Mouse (Mus musculus): ENCODE measurements at regions not wholly inside any gene's neighbourhood (a gene's known extent, or its start where the extent isn't known, plus 50 kb on each side); places are given as distances from the start of the nearest gene placed in this dataset.

DNA sequence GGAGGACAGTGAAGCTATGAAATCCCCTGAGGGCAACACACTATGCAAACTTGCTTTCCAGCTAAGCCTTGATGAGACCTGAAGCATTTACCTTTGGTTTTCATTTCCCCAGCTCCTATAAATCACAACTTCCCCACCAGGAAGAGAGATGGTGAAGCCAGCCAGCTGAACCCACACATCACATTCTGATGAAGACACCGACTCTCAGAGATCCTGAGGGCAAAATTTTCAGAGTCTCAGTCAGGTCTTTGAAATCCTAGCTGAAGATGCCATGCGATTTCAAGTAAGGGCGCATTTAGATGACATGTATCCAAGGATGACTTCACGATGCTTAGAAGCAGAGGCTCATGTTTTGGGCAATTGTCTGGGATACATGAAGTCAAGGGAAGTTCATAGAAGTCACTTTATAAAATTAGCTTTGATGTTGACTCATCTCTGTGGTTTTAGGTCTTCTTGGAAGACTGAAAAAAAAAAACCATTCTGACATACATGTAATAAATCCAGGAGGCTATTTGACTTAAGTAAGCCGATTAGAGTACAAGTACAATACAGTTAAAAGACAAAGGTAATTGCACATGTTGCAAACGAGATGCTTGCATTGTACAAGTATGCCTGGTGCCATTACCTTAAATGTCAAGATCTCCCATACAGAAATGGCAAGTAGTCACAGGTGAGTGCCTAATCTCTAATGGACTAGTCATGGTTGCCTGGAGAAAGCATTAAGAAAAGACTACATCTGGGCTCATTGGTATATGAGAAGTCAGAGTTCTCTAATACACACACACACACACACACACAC, 391.1 kb upstream of the Prickle1 start:
- no peaks in the 10 kb centered on the region for H3K4me1 ChIP-seq
- no peak overlapping the region for H3K4me3 ChIP-seq (replicated peaks)
- TF ChIP-seq GATA1 (IDR thresholded peaks at IDR 0.05; ENCODE audit: borderline replicate concordance, low read length) (no peak), FLI1 (IDR thresholded peaks at IDR 0.05; ENCODE audit: low read length) (no peak)
- peaks cover 17% of the 10 kb centered on the region for H3K9me3 ChIP-seq
- no peaks in the 10 kb centered on the region for H3K36me3 ChIP-seq (replicated peaks; ENCODE audit: low read length)
- no peaks in the 10 kb centered on the region for H3K27me3 ChIP-seq (replicated peaks)

- H3K27me3 ChIP-seq (replicated peaks), result no peaks in the 10 kb centered on the region
- TF ChIP-seq FLI1 (IDR thresholded peaks at IDR 0.05; ENCODE audit: low read length) (no peak), GATA1 (IDR thresholded peaks at IDR 0.05; ENCODE audit: borderline replicate concordance, low read length) (no peak)
These were observed 386.4 kb upstream of the Prickle1 start for GRCm38 (mm10) chr15:93982091-93982490.

DNA sequence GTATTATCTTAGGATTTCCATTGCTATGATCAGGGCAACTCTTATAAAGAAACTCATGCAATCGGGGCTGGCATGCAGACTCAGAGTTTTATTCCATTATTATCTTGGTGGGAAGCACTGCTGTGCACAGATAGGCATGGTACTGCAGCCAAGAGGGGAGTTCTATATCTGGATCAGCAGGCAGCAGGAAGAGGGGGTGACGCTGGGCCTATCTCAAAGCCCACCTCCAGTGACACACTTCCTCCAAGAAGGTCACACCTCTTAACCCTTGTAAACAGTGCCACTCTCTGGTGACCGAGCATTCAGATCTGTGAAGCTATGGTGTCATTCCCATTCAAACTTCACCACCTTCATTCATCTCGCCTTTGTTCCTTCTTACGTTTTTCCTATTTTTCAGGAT, 381.8 kb upstream of the Prickle1 start:
- TF ChIP-seq GATA1 (IDR thresholded peaks at IDR 0.05; ENCODE audit: borderline replicate concordance, low read length), result no peak
- TF ChIP-seq FLI1 (IDR thresholded peaks at IDR 0.05; ENCODE audit: low read length), result no peak
- peaks cover 9% of the 10 kb centered on the region for H3K4me1 ChIP-seq

More at GRCm38 (mm10) chr15:93982091-93982490, 386.4 kb upstream of the Prickle1 start:
- Histone ChIP-seq H3K4me3 (replicated peaks) (no peak overlapping the region), H3K9me3 (peaks cover 30% of the 10 kb centered on the region), H3K4me1 (peaks cover 4% of the 10 kb centered on the region), H3K36me3 (replicated peaks; ENCODE audit: low read length) (no peaks in the 10 kb centered on the region)

DNA sequence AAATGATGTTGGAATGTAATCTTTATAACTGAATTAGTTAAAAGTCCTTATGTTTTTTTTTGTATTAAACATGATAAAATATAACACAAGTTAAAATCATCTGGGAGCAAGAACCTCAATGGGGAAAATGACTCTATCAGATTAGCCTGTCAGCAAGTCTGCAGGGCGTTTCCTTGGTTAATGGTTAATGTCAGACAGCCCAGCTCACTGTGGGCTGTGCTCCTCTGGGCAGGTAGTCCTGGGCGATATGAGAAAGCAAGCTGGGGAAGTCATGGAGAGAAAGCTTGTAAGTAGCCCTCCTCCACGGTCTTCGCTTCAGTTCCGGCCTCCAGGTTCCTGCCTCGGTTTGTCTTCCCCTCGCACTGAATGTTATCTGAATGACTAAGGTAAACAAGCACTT, 379.0 kb upstream of the Prickle1 start:
- peaks cover 9% of the 10 kb centered on the region for H3K4me1 ChIP-seq
- H3K9me3 ChIP-seq, result 0 out of 2 replicates have a peak, but pooled peaks cover 7% of the 10 kb centered on the region
- no peak overlapping the region for H3K4me3 ChIP-seq (replicated peaks)
- TF ChIP-seq GATA1 (IDR thresholded peaks at IDR 0.05; ENCODE audit: borderline replicate concordance, low read length) (no peak), FLI1 (IDR thresholded peaks at IDR 0.05; ENCODE audit: low read length) (no peak)
- H3K36me3 ChIP-seq (replicated peaks; ENCODE audit: low read length), result no peaks in the 10 kb centered on the region
- no peaks in the 10 kb centered on the region for H3K27me3 ChIP-seq (replicated peaks)

More for the DNA sequence above, 381.8 kb upstream of the Prickle1 start:
- Histone ChIP-seq H3K9me3 (peaks cover 18% of the 10 kb centered on the region), H3K27me3 (replicated peaks) (no peaks in the 10 kb centered on the region), H3K4me3 (replicated peaks) (peak overlapping the region; percentile 12), H3K36me3 (replicated peaks; ENCODE audit: low read length) (no peaks in the 10 kb centered on the region)

DNA sequence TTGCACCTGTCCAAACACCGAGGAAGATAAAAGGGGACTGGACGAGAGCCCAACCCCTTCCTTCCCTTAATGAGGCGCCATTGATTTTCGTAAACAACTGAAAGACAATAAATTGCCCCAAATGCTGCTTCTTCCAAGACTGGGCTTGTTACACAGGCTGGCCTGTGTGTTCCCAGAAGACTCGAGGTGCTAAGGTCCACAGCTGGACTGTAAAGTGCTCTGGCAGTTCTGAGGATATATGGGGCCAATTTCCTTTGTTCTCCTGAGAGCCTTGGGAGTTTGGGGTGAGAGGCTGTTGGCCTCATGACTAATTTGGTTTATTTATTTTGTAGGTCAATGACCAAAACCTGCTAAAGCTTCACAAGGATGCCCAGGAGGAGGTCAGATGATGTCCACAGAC, 377.3 kb upstream of the Prickle1 start:
- Histone ChIP-seq H3K4me1 (peaks cover 9% of the 10 kb centered on the region), H3K9me3 (0 out of 2 replicates have a peak, but pooled peaks cover 3% of the 10 kb centered on the region), H3K36me3 (replicated peaks; ENCODE audit: low read length) (no peaks in the 10 kb centered on the region), H3K4me3 (replicated peaks) (no peak overlapping the region), H3K27me3 (replicated peaks) (no peaks in the 10 kb centered on the region)
- TF ChIP-seq FLI1 (IDR thresholded peaks at IDR 0.05; ENCODE audit: low read length), result no peak
- TF ChIP-seq GATA1 (IDR thresholded peaks at IDR 0.05; ENCODE audit: borderline replicate concordance, low read length), result no peak

GRCm38 (mm10) chr15:93961950-93962349, 366.3 kb upstream of the Prickle1 start:
- TF ChIP-seq FLI1 (IDR thresholded peaks at IDR 0.05; ENCODE audit: low read length) (no peak), GATA1 (IDR thresholded peaks at IDR 0.05; ENCODE audit: borderline replicate concordance, low read length) (no peak)
- Histone ChIP-seq H3K27me3 (replicated peaks) (no peaks in the 10 kb centered on the region), H3K36me3 (replicated peaks; ENCODE audit: low read length) (no peaks in the 10 kb centered on the region), H3K4me3 (replicated peaks) (no peak overlapping the region), H3K4me1 (no peaks in the 10 kb centered on the region), H3K9me3 (peaks cover 10% of the 10 kb centered on the region)

GRCm38 (mm10) chr15:93959931-93960330, 364.2 kb upstream of the Prickle1 start:
- Histone ChIP-seq H3K36me3 (replicated peaks; ENCODE audit: low read length) (no peaks in the 10 kb centered on the region), H3K4me1 (no peaks in the 10 kb centered on the region), H3K9me3 (peaks cover 25% of the 10 kb centered on the region), H3K4me3 (replicated peaks) (peak overlapping the region; percentile 33), H3K27me3 (replicated peaks) (no peaks in the 10 kb centered on the region)
- TF ChIP-seq FLI1 (IDR thresholded peaks at IDR 0.05; ENCODE audit: low read length) (no peak), GATA1 (IDR thresholded peaks at IDR 0.05; ENCODE audit: borderline replicate concordance, low read length) (no peak)

DNA sequence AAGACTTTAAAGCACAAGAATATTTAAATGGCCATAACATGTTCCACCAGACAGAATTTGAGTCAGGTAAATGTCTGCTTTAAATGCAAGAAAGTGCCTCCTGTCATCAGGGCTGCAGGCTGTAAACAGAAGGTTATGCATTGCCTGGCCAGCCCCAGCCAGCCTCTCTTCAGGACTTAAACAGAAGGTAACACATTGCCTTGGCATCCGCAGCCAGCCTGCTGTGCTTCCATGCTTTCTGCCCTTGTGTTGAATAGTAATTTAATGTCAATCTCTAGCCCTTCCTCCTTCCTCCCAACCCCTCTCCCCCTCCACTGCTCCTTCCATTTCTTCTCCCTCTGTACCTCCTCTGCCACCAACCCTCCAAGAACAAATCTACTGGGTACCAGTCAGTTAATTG, 362.4 kb upstream of the Prickle1 start:
- Histone ChIP-seq H3K36me3 (replicated peaks; ENCODE audit: low read length) (no peaks in the 10 kb centered on the region), H3K27me3 (replicated peaks) (no peaks in the 10 kb centered on the region), H3K4me3 (replicated peaks) (no peak overlapping the region), H3K9me3 (peaks cover 19% of the 10 kb centered on the region), H3K4me1 (no peaks in the 10 kb centered on the region)
- TF ChIP-seq GATA1 (IDR thresholded peaks at IDR 0.05; ENCODE audit: borderline replicate concordance, low read length) (no peak), FLI1 (IDR thresholded peaks at IDR 0.05; ENCODE audit: low read length) (no peak)

DNA sequence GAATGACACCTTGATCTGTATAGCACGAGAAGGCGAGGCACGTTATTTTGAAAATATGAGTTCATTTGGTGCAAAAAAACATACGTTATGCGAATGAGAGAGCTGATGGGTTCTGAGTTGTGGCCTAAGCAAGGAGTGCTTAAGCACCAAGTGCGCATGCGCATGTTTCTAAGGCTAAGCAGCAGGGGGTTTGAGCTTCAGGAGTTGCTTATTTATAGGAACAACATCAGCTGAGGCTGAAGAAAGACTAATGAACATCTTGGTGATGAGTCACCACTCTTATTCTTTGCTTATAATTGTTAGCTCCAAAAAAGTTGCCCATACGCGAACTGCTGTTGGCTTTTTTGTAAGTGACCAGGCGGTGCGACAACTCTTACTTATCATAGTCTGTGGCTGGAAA, 361.1 kb upstream of the Prickle1 start:
- TF ChIP-seq FLI1 (IDR thresholded peaks at IDR 0.05; ENCODE audit: low read length) (no peak), GATA1 (IDR thresholded peaks at IDR 0.05; ENCODE audit: borderline replicate concordance, low read length) (no peak)
- no peaks in the 10 kb centered on the region for H3K27me3 ChIP-seq (replicated peaks)
- no peaks in the 10 kb centered on the region for H3K36me3 ChIP-seq (replicated peaks; ENCODE audit: low read length)
- H3K4me3 ChIP-seq (replicated peaks), result no peak overlapping the region
- peaks cover 18% of the 10 kb centered on the region for H3K9me3 ChIP-seq
- H3K4me1 ChIP-seq, result no peaks in the 10 kb centered on the region

GRCm38 (mm10) chr15:93953548-93953947, 357.9 kb upstream of the Prickle1 start:
- no peak for TF ChIP-seq FLI1 (IDR thresholded peaks at IDR 0.05; ENCODE audit: low read length)
- no peak for TF ChIP-seq GATA1 (IDR thresholded peaks at IDR 0.05; ENCODE audit: borderline replicate concordance, low read length)

More at GRCm38 (mm10) chr15:93953548-93953947, 357.9 kb upstream of the Prickle1 start:
- Histone ChIP-seq H3K4me1 (no peaks in the 10 kb centered on the region), H3K27me3 (replicated peaks) (no peaks in the 10 kb centered on the region), H3K36me3 (replicated peaks; ENCODE audit: low read length) (no peaks in the 10 kb centered on the region), H3K9me3 (peaks cover 18% of the 10 kb centered on the region), H3K4me3 (replicated peaks) (no peak overlapping the region)
